Comparison of ENCODE assay signal across 30 mouse cellular contexts in genomic region chr10:115069123-115069911, GRCm38 (mm10).
DNase-seq lines count a peak whose midpoint lies in the region; ATAC-seq lines count a peak whose summit lies in the region.
"Had no signal": no experiment of that assay in that cellular context is flagged by ENCODE, and none has a peak within 500 bp of the region (broad histone marks: within the 10 kb centered on the region; RNA-seq: fewer than 3 reads in every experiment).

No protein-coding gene starts in this region.

- no peak overlapping the region for H3K4me3 ChIP-seq in forebrain, embryonic 13.5 days
- H3K4me3 ChIP-seq in forebrain, embryonic 10.5 days = no peak overlapping the region
- H3K4me3 ChIP-seq in forebrain, embryonic 16.5 days (replicated peaks; ENCODE audit: low read length) = no peak overlapping the region
- H3K4me3 ChIP-seq: heart, embryonic 10.5 days; heart, embryonic 15.5 days; hindbrain, embryonic 12.5 days; kidney, embryonic 15.5 days; neural tube, embryonic 15.5 days had no signal

- H3K27ac ChIP-seq in forebrain, embryonic 13.5 days = no peak overlapping the region
- H3K27ac ChIP-seq in forebrain, embryonic 10.5 days = no peak overlapping the region
- H3K27ac ChIP-seq in forebrain, embryonic 16.5 days (ENCODE audit: low read length) = no peak overlapping the region
- H3K27ac ChIP-seq: heart, embryonic 10.5 days; heart, embryonic 15.5 days; hindbrain, embryonic 12.5 days; kidney, embryonic 15.5 days; liver, embryonic 14.5 days; macrophage; neural tube, embryonic 15.5 days had no signal

- H3K4me2 ChIP-seq in forebrain, embryonic 13.5 days = no peak overlapping the region
- H3K4me2 ChIP-seq in forebrain, embryonic 16.5 days (ENCODE audit: low read length) = no peak overlapping the region
- H3K4me2 ChIP-seq: heart, embryonic 15.5 days; hindbrain, embryonic 12.5 days; kidney, embryonic 15.5 days; neural tube, embryonic 15.5 days had no signal

- peak; percentile 74; the same call in 1 of the 2 replicates for ATAC-seq in forebrain, embryonic 13.5 days
- ATAC-seq in forebrain, embryonic 16.5 days = peak; percentile 55; the same call in 1 of the 2 replicates
- ATAC-seq: intestine, postnatal 0 days; Patski had no signal

- H3K9me3 ChIP-seq in forebrain, embryonic 13.5 days (replicated peaks) = no peaks in the 10 kb centered on the region
- no peaks in the 10 kb centered on the region for H3K9me3 ChIP-seq in forebrain, embryonic 10.5 days
- H3K9me3 ChIP-seq in forebrain, embryonic 16.5 days (ENCODE audit: control insufficient read depth, low read length) = no peaks in the 10 kb centered on the region
- H3K9me3 ChIP-seq: heart, embryonic 10.5 days; heart, embryonic 15.5 days; kidney, embryonic 15.5 days; neural tube, embryonic 15.5 days had no signal

- 0 out of 2 replicates have a peak, but pooled peaks cover 8% of the 10 kb centered on the region for H3K4me1 ChIP-seq in forebrain, embryonic 13.5 days
- H3K4me1 ChIP-seq in forebrain, embryonic 10.5 days = no peaks in the 10 kb centered on the region
- no peaks in the 10 kb centered on the region for H3K4me1 ChIP-seq in forebrain, embryonic 16.5 days (replicated peaks; ENCODE audit: control insufficient read depth, insufficient read depth, low read length)
- H3K4me1 ChIP-seq: heart, embryonic 10.5 days; heart, embryonic 15.5 days; hindbrain, embryonic 12.5 days; kidney, embryonic 15.5 days; neural tube, embryonic 15.5 days had no signal

- DNase-seq in forebrain, embryonic 10.5 days (ENCODE audit: extremely low spot score, low spot score) = no peak
- DNase-seq in layer of hippocampus, postnatal 14 days (ENCODE audit: low spot score in 2 of 2) = peak; percentile 3 to 11
- no peak for DNase-seq in layer of hippocampus, adult 9-10 months (ENCODE audit: low spot score)
- DNase-seq in brain, adult 2 months (ENCODE audit: low read depth, low spot score) = peak; percentile 42
- no peak for DNase-seq in testis, postnatal 10 days (ENCODE audit: low spot score)
- DNase-seq in testis, postnatal 14 days (ENCODE audit: low spot score) = no peak
- DNase-seq: adrenal gland, postnatal 14 days; cerebellum, adult 18-20 months; cerebellum, postnatal 14 days; gastrocnemius, postnatal 10 days; heart, postnatal 36 days; kidney, postnatal 25 days; liver; lung, adult 2 months; lung, postnatal 10 days; retina, postnatal 1 day; right cerebral cortex, postnatal 14 days; thymus, adult 18-20 months; thymus, postnatal 25 days had no signal

- WGBS in forebrain, embryonic 13.5 days = 57% methylated on average over 8 of the region's 8 CpGs
- 84% methylated on average over 8 of the region's 8 CpGs for WGBS in forebrain, embryonic 10.5 days
- 53% methylated on average over 8 of the region's 8 CpGs for WGBS in forebrain, embryonic 16.5 days

- no peak overlapping the region for H3K9ac ChIP-seq in forebrain, embryonic 13.5 days
- no peak overlapping the region for H3K9ac ChIP-seq in forebrain, embryonic 16.5 days (replicated peaks; ENCODE audit: low read depth, low read length)
- H3K9ac ChIP-seq: heart, embryonic 15.5 days; hindbrain, embryonic 12.5 days; kidney, embryonic 15.5 days; liver, embryonic 14.5 days; neural tube, embryonic 15.5 days had no signal

- no peaks in the 10 kb centered on the region for H3K36me3 ChIP-seq in forebrain, embryonic 13.5 days (ENCODE audit: poor library complexity, severe bottlenecking)
- no peaks in the 10 kb centered on the region for H3K36me3 ChIP-seq in forebrain, embryonic 10.5 days (replicated peaks)
- H3K36me3 ChIP-seq in forebrain, embryonic 16.5 days (ENCODE audit: control insufficient read depth, insufficient read depth) = no peaks in the 10 kb centered on the region
- H3K36me3 ChIP-seq: heart, embryonic 10.5 days; heart, embryonic 15.5 days; hindbrain, embryonic 12.5 days; kidney, embryonic 15.5 days; neural tube, embryonic 15.5 days had no signal

- H3K27me3 ChIP-seq in forebrain, embryonic 13.5 days = no peaks in the 10 kb centered on the region
- H3K27me3 ChIP-seq in forebrain, embryonic 10.5 days (ENCODE audit: poor library complexity, severe bottlenecking) = no peaks in the 10 kb centered on the region
- no peaks in the 10 kb centered on the region for H3K27me3 ChIP-seq in forebrain, embryonic 16.5 days (replicated peaks; ENCODE audit: control insufficient read depth, insufficient read depth, low read length)
- H3K27me3 ChIP-seq: heart, embryonic 15.5 days; hindbrain, embryonic 12.5 days; kidney, embryonic 15.5 days; neural tube, embryonic 15.5 days; Patski had no signal

Comparison
In these comparisons a context has a peak if more than half of its experiments do, and no peak if none do; other contexts are left out.
1. DNase-seq: peak in layer of hippocampus, postnatal 14 days (2 of 2) and brain, adult 2 months (single experiment); none in forebrain, embryonic 10.5 days (single experiment), layer of hippocampus, adult 9-10 months (single experiment), testis, postnatal 10 days (single experiment) and testis, postnatal 14 days (single experiment).